Mouse (Mus musculus) hindbrain, postnatal 0 days (tissue): ENCODE results near the gene Ephb1. TPM values are rescaled to one million over a fixed set of nuclear protein-coding genes. Genes with fewer than 3 reads are reported as not detected.

Experiments used
- ATAC-seq: fragments of 200-750 bp; cut with Nextera tagmentation; 2 replicates; pipeline ENCODE4 v1.8.0; 2017; ENCODE audit warnings: mild to moderate bottlenecking, moderate TSS enrichment, moderate library complexity
- DNase-seq: peaks from one replicate; pipeline ENCODE4 v3.0.0-alpha.2; 2015; ENCODE audit warnings: low spot score
- H3K27ac ChIP-seq: fragments of 300-500 bp; sonication (generic); 2 replicates; pipeline ENCODE4 v1.5.1; 2014; ENCODE audit warnings: mild to moderate bottlenecking
- H3K27me3 ChIP-seq: fragments of 300-500 bp; sonication (generic); 2 replicates; pipeline ENCODE4 v1.6.1; 2014; ENCODE audit warnings: low read length, mixed read lengths; ENCODE audit not compliant: insufficient read depth
- H3K36me3 ChIP-seq: fragments of 300-500 bp; sonication (generic); 2 replicates; pipeline ENCODE4 v1.6.1; 2014; ENCODE audit warnings: low read length, mixed read lengths; ENCODE audit not compliant: insufficient read depth
- H3K4me1 ChIP-seq: fragments of 300-500 bp; sonication (generic); 2 replicates; pipeline ENCODE4 v1.6.1; 2014; ENCODE audit warnings: antibody characterized with exemption, low read length, mixed read lengths; ENCODE audit not compliant: insufficient read depth
- H3K4me2 ChIP-seq: fragments of 300-500 bp; sonication (generic); 2 replicates; pipeline ENCODE4 v1.6.1; 2014; ENCODE audit warnings: low read depth, mild to moderate bottlenecking, low read length, moderate library complexity, mixed read lengths
- H3K4me3 ChIP-seq: fragments of 300-500 bp; sonication (generic); 2 replicates; pipeline ENCODE4 v1.5.1; 2014; ENCODE audit warnings: low read length
- H3K9ac ChIP-seq: fragments of 300-500 bp; sonication (generic); replicated peaks from 2 replicates; pipeline ENCODE4 v1.6.1; 2014; ENCODE audit warnings: mild to moderate bottlenecking, low read length, moderate library complexity, mixed read lengths
- H3K9me3 ChIP-seq: fragments of 300-500 bp; sonication (generic); 2 replicates; pipeline ENCODE4 v1.6.1; 2016; ENCODE audit warnings: low read length, mixed read lengths
- CTCF ChIP-seq: IDR thresholded peaks from 2 replicates; pipeline ENCODE4 v1.5.1; 2016; ENCODE audit warnings: antibody characterized with exemption, control low read depth, low read depth
- WGBS: fragments of 180-500 bp; shearing (Covaris S2); extraction: QIAGEN DNeasy Blood & Tissue Kit; methylation state at CpG from one replicate; pipeline ENCODE4 v1.1.7; 2014; 5-methylcytosine and 5-hydroxymethylcytosine counted together
- polyA plus RNA-seq: library from polyadenylated mRNA; unstranded; fragments of >200 nt; fragmentation: Nextera tagmentation; extraction: Ambion mirVana; gene quantifications from 2 replicates; pipeline ENCODE4 v1.2.1, GENCODE M21; 2015
- total RNA-seq: library from RNA; depleted of rRNA; stranded (reverse); fragments of >200 nt; gene quantifications from 2 replicates; pipeline ENCODE4 v1.2.3, GENCODE M21; 2014

Gene Ephb1
- total and polyA plus RNA-seq, 2 experiments from 2014 or later: 39.6 to 50.3 TPM

DNA sequence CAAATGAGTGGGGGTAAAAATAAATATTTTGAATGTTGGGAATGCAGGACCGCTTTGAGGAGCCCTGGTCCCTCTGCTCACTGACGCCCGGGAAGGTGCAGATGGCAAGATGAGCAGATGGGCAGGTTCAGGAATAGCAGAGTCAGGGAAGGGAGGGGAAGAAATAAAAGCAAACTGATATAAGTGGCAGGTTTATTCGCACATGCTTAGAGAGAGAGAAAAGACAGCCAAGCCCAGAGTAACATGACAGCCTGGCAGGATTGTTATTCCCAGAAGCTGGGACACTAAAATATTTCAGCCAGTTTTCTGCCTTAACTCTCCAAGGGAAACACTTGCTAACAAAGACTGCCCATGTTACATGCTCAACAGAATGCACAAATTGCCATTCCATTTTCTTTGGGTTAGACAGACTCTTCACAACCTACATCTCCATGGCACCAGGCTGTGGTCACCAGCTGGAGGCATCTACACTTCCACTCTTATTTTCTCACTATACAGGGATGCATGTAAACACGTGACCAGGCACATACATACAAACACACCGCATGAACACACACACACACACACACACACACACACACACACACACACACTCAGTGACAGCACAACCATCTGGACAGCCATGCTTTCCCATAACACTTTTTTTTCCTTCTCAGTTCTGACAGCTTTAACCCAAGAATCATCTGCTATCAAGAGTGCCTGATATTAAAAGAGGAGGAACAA is 315.3 kb downstream of the Ephb1 start:
- Histone ChIP-seq H3K27ac (no peak overlapping the region), H3K9ac (no peak overlapping the region), H3K4me1 (no peaks in the 10 kb centered on the region), H3K36me3 (no peaks in the 10 kb centered on the region), H3K9me3 (no peaks in the 10 kb centered on the region), H3K27me3 (no peaks in the 10 kb centered on the region), H3K4me3 (no peak overlapping the region), H3K4me2 (no peak overlapping the region)
- WGBS: 69% methylated on average over 6 of the region's 6 CpGs
- ATAC-seq: no peak
- TF ChIP-seq CTCF: no peak
- no peak for DNase-seq

DNA sequence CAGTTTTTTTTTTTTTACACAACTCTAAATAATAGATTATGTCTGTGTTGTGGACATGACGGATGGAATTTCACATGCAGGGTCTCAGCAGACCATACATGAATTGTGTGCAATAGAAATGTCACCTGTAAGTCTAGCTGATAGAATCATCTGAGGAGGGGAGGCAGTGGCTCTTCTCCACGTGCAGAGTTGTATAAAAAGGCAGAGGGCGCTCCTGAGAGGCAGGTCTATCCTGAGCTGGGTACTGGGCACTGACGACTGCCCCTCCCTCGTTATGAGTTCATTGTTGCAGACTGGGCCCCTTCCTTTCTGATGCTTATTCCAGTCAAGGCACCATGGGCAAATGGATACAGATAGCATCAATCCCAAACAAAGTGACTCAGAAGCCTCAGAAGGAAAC is 318.4 kb downstream of the Ephb1 start:
- ATAC-seq (no peak), DNase-seq (no peak)
- TF ChIP-seq CTCF: peak; percentile 22
- H3K4me2 ChIP-seq: no peak overlapping the region
- 63% methylated on average over 5 of the region's 5 CpGs for WGBS
- H3K36me3 ChIP-seq: no peaks in the 10 kb centered on the region
- no peaks in the 10 kb centered on the region for H3K9me3 ChIP-seq
- H3K27ac ChIP-seq: no peak overlapping the region
- no peak overlapping the region for H3K4me3 ChIP-seq
- H3K9ac ChIP-seq: no peak overlapping the region
- H3K27me3 ChIP-seq: no peaks in the 10 kb centered on the region
- no peaks in the 10 kb centered on the region for H3K4me1 ChIP-seq

DNA sequence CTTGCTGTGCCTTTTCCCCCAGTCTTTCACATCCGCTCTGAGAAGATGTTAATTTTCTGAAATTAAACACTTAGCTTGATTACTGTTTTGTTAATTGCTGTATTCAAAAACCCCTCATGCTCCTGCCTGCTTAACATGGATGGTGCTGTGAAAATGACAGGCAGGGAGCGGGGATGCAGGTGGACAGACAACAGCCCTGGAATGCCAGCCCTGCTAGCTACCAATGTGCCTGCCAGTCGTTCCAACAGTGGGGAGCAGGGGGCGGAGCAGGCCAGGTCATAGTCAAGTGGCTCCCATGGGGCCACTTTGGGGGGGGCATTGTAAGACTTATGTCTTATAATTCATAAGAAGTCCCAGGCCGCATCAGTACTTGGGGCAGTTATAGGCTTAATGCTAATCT is 321.3 kb downstream of the Ephb1 start:
- no peak for TF ChIP-seq CTCF
- Histone ChIP-seq H3K36me3 (no peaks in the 10 kb centered on the region), H3K9ac (no peak overlapping the region), H3K4me1 (no peaks in the 10 kb centered on the region), H3K4me2 (no peak overlapping the region), H3K27me3 (no peaks in the 10 kb centered on the region), H3K9me3 (no peaks in the 10 kb centered on the region), H3K27ac (no peak overlapping the region), H3K4me3 (no peak overlapping the region)
- DNase-seq (no peak), ATAC-seq (no peak)
- 59% methylated on average over 5 of the region's 5 CpGs for WGBS

DNA sequence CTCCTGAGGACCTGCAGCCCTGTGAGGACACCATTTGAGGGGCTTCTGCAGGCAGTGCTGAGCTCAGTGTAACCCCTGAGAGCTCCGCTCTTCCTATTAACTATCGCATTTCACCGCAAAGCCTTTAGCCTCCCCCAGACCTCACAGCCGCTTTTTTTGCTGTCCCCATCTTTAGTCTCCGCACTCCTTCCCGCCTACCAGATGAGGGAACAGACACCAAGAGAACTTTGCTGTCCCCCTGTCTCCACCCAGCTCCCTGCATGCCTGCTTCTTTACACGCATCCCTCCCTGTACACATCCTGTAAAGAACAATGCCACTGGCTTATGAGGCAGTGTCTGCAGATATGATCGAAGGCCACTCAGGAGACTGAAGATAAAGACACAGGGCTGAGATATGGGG is 322.1 kb downstream of the Ephb1 start:
- H3K4me2 ChIP-seq: no peak overlapping the region
- ATAC-seq (no peak), DNase-seq (no peak)
- no peak overlapping the region for H3K27ac ChIP-seq
- no peak overlapping the region for H3K9ac ChIP-seq
- 66% methylated on average over 8 of the region's 8 CpGs for whole genome bisulfite sequencing
- no peak for TF ChIP-seq CTCF
- no peaks in the 10 kb centered on the region for H3K4me1 ChIP-seq
- no peak overlapping the region for H3K4me3 ChIP-seq
- no peaks in the 10 kb centered on the region for H3K27me3 ChIP-seq
- no peaks in the 10 kb centered on the region for H3K36me3 ChIP-seq
- no peaks in the 10 kb centered on the region for H3K9me3 ChIP-seq

DNA sequence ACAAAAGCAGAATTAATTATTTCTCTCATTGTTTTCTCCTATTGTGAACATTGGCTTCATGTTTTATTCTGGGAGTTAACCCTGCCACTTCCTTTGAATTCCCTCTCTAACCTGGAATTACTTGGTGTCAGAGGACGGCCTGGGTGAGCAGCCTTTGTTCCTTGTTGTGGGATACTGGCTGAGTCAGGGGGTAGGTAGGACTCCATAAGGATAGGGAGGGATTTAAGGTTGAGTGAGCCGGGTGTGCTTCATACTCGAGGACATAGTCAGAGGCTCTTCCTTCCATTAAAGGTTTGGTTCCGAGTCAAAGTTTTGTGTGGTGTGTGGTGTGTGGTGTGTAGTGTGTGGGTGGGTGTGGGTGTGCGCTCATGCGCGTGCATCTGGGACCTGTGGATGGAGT is 324.8 kb downstream of the Ephb1 start:
- Histone ChIP-seq H3K9me3 (no peaks in the 10 kb centered on the region), H3K36me3 (no peaks in the 10 kb centered on the region), H3K4me2 (no peak overlapping the region), H3K27ac (no peak overlapping the region), H3K27me3 (no peaks in the 10 kb centered on the region), H3K4me3 (no peak overlapping the region), H3K9ac (no peak overlapping the region), H3K4me1 (no peaks in the 10 kb centered on the region)
- 80% methylated on average over 7 of the region's 7 CpGs for WGBS
- no peak for ATAC-seq
- no peak for TF ChIP-seq CTCF
- no peak for DNase-seq

DNA sequence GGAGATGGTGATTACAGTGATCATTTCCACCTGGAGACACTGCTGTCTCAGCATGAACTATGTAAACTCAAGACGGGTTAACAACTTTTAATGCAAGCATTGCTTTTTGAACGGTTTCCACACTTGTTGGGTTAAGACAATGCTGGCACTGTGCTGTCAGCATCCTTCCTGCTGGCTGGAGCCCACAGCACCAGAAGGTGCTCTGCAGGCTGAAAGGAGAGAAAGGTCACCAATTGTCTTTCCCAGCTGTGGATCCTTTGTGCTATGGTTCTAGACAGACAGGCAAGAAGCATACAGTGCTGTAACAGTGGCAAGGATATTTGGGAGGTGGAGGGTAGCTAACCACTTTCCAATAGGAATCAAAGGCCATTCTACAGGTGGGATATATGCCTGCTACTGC is 328.4 kb downstream of the Ephb1 start:
- Histone ChIP-seq H3K4me2 (no peak overlapping the region), H3K27me3 (no peaks in the 10 kb centered on the region), H3K27ac (no peak overlapping the region), H3K9ac (no peak overlapping the region), H3K9me3 (no peaks in the 10 kb centered on the region), H3K4me3 (no peak overlapping the region), H3K4me1 (no peaks in the 10 kb centered on the region), H3K36me3 (no peaks in the 10 kb centered on the region)
- DNase-seq (no peak), ATAC-seq (no peak)
- TF ChIP-seq CTCF: no peak
- WGBS: 30% methylated on average over 2 of the region's 2 CpGs

DNA sequence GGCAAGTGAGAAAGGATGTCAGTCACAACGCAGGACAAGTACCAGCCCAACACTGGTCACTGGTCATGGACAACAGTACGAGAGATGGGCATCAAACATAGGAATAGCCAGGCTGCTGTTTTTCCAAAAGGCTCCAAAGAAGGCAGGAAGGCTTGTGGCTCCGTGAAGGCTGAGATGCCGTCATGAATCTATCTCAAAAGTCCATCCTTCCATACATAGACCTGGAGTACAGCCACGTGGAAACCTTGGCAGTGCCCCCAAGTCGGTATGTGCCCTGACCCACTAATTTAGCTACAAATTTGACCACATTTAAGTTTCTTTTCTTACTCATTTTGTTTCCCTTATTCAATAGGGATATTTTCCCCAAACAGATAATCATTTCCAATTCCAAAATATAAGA is 329.4 kb downstream of the Ephb1 start:
- 77% methylated on average over 6 of the region's 6 CpGs for WGBS
- H3K9ac ChIP-seq: no peak overlapping the region
- ATAC-seq (no peak), DNase-seq (no peak)
- no peaks in the 10 kb centered on the region for H3K27me3 ChIP-seq
- TF ChIP-seq CTCF: no peak
- H3K4me1 ChIP-seq: no peaks in the 10 kb centered on the region
- H3K9me3 ChIP-seq: no peaks in the 10 kb centered on the region
- no peaks in the 10 kb centered on the region for H3K36me3 ChIP-seq
- H3K4me2 ChIP-seq: no peak overlapping the region
- no peak overlapping the region for H3K4me3 ChIP-seq
- no peak overlapping the region for H3K27ac ChIP-seq
